Mouse (Mus musculus): ENCODE results near the gene Erc2. TPM values are rescaled to one million over a fixed set of nuclear protein-coding genes. Genes with fewer than 3 reads are reported as not detected.

Erc2 gene
- total RNA-seq, 4 experiments from 2014 or later: 1.0 to 1.2 (median 1.1) TPM

DNA sequence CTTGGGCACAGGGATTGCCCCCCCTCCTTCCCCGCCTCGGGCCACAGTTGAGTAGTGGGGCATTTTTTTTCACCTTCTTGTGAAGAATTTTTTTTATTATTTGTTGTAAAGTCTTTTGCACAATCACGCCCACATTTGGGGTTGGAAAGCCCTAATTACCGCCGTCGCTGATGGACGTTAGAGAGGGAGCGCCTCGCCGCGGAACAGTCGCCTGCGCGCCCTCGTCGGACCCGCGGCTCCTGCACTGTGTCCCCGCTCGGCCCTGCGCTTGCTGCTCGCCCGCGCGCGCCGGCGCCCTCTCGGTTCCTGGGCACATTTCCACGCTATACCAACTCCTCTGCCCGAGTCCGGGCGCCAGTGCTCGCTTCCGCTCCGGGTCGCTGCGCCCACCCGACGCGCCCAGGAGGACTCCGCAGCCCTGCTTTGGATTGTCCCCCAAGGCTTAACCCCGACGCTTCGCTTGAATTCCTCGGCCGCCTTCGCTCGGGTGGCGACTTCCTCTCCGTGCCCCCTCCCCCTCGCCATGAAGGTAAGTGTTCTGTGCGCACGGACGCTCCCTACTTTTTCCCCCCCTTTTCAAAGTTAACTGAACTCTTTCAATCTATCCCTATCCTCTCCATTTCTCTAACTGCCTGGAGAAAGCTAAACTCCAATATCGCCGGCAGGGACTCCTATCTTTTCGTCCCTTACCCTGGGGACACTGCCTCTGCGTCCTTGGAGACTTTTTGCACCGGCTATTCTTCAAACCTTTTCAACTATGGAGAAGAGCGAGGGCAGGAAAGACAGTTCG is 883.6 kb downstream of the Erc2 start:
- no peak for DNase-seq (ENCODE audit: low spot score)

DNA sequence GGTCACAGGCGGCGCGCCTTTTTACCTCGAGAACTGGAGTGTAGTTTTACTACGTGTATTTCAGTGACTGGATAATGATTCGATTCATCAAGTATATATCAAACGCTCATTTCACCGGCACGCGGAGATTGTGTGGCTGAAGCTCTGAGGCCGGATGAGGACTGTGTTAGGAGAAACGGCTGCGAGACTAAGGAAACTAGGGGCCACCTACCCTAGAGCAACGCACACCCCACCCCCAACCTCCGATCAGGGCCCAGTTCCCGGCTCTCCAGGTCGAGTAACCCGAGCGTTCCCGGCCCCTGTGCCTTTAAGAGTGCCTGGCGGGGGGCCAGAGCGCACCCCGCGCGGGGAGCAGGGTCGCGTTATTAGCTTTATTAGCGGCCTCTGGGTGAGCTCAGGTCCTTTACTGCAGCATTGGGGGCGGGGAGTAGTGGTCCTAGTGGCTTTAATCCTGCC is 884.2 kb downstream of the Erc2 start:
- DNase-seq (ENCODE audit: low spot score): peak; percentile 32

DNA sequence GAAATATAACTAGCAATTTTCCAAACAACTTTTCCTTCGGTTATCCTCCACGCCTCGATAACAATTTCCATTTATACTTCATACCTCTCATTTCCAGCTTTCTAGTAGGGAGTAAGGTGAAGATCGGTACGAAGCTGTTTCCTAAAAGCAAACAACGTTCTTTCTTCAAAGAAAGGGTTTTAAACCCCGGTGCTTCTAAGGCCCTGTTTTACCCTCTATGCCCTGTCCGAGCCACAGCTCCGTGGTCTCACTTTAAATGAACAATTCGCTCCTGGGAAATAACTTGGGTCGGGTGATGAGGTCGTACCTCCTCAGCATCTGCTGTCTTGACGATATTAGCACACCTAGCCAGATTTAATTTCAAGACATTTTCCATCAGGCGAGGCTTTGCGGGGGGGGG is 884.8 kb downstream of the Erc2 start:
- DNase-seq (ENCODE audit: low spot score): peak; percentile 12

DNA sequence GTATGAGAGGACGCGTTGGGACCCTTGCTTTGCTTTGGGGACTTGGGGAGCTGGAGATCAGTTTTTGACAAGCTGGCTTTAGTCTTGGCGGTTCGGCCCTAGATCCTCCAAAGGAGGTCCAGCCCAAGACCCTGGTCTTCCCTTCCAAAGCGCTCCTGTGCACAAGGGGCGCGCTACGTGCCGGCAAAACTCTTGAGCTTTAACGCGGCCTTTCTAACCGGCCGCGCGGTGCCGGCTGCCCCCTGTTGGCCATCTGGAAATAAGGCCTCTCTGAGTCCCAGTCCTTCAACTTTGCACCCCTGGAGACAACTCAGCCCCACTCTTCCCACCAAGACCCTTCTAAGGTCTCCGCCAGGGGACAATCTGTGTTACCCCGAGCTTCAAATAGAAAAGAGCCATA is 885.2 kb downstream of the Erc2 start:
- DNase-seq (ENCODE audit: low spot score): peak; percentile 53

- DNase-seq (ENCODE audit: low spot score): no peak
These were observed 886.3 kb downstream of the Erc2 start for GRCm38 (mm10) chr14:28508288-28509258.

DNA sequence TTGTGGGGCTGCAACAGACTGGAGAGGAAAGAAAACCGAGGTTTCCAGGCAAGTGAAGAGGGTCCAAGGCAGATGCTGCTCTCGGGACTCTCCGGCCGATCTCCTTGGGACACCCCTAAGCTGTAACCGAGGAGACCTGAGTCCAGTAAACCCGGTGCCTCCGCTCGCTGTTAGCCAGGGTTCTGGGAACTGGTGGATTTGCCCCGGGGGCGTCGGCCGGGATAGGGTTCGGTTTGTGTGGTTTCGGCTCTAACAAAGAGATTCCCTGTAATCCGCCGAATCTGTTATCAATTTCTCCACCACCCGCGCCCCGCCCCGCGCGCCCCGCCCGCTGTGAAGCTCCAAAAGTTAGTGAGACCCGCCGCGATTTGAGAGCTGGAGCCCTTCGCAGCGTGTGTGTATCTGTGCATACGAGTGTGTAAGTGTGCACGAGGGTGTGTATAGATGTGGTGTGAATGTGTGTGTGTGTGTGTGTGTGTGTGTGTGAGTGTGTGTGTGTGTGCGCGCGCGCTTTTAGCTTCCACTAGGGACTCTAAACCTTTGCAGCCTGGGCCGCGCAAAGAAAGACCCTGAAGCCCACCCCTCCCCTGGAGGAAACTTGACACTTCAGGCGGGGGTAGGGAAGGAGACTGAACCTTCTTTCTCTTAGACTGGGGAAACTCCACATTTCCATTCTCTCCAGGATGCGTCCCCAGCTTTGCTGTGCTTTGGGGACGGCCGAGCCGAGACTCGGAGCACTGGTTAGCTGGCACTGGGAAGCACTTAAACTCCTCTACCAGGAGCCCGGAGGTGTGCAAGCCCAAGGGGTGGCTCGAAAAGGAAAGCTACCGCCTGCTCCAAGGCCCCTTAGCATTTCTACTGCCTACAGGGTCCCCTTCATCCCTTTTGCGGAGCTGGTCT is 887.5 kb downstream of the Erc2 start:
- no peak for DNase-seq (ENCODE audit: low spot score)

- DNase-seq (ENCODE audit: low spot score): no peak
These were observed 888.3 kb downstream of the Erc2 start for GRCm38 (mm10) chr14:28510341-28511028.

DNA sequence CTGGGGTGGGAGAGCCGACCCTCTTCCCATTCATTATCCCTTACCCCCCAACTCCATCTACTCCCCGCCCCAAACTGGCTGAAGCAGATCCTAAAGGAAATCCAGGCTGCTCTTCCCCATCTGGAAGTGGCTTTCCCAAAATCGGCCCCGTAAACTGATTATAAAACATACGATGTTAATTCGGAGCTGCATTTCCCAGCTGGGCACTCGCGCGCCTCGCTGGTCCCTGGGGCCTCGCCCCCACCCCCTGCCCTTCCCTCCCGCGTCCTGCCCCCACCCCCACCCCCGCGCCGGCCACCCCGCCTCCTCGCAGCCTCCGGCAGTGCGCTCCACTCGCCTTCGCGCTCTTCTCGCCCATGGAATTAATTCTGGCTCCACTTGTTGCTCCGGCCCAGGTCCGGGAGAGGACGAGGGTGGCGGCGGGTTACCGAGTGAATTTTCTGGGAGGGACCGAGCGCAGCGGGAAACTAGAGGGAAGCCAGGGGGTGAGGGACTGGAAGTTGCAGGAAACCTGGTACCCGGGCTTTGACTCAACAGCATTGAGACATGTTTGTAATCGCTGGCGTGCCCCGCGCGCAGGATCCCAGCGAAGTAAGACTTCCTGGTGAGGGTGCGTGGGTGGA is 888.9 kb downstream of the Erc2 start:
- DNase-seq (ENCODE audit: low spot score): peak; percentile 15

DNA sequence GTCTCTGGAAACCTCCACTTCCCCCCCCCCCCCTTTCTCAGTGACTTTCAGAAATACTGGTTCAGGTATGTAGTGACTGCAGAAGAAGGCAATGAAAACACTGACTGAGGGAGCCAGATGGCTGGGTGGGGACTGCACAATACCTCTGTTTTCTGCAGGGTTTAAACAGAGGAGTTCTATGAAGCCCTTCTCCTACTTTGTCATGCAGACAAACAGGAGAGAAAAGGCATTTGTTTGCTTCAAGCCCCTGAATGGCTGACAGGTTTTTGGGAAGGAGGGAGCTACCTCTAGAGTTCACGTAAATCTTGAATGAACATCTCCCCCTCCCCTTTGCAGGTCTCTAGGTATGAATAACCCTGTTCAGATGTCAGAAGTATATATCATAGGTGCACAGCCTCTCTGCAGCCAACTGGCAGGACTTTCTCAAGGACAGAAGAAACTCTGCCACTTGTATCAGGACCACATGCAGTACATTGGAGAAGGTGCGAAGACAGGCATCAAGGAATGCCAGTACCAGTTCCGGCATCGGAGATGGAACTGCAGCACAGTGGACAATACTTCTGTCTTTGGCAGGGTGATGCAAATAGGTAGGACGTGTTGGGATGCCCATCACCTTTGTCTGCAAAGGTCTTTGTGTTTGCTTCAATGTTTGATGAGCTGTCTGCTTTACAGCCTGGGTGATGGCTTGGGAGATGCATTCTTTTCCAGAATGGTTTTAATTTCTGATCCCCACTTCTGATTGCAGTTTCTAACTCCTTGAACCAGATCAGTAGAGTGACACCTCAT is 890.8 kb downstream of the Erc2 start:
- DNase-seq (ENCODE audit: low spot score): no peak

GRCm38 (mm10) chr14:28514171-28514570 is 891.9 kb downstream of the Erc2 start:
- DNase-seq (ENCODE audit: low spot score): no peak

GRCm38 (mm10) chr14:28515331-28515730 is 893.1 kb downstream of the Erc2 start:
- DNase-seq (ENCODE audit: low spot score): no peak

- no peak for DNase-seq (ENCODE audit: low spot score)
These were observed 895.7 kb downstream of the Erc2 start for GRCm38 (mm10) chr14:28517631-28518560.

GRCm38 (mm10) chr14:28521106-28521505 is 898.9 kb downstream of the Erc2 start:
- peak; percentile 38 for DNase-seq (ENCODE audit: low spot score)

- DNase-seq (ENCODE audit: low spot score): no peak
These were observed 900.4 kb downstream of the Erc2 start for GRCm38 (mm10) chr14:28522611-28523010.

- no peak for DNase-seq (ENCODE audit: low spot score)
These were observed 903.3 kb downstream of the Erc2 start for GRCm38 (mm10) chr14:28525566-28525965.
